9 mouse cellular contexts compared by ENCODE assay signal in genomic region chr17:28637711-28638690, GRCm38 (mm10). TPM values are rescaled to one million over a fixed set of nuclear protein-coding genes. Genes with fewer than 3 reads are reported as not detected.
DNase-seq lines count a peak whose midpoint lies in the region; ATAC-seq lines count a peak whose summit lies in the region.
"Had no signal": no experiment of that assay in that cellular context is flagged by ENCODE, and none has a peak within 500 bp of the region (broad histone marks: within the 10 kb centered on the region; RNA-seq: fewer than 3 reads in every experiment).

No protein-coding gene starts in this region.

- no peak for ATAC-seq in kidney, embryonic 14.5 days (ENCODE audit: low FRiP score, low TSS enrichment)
- no peak for ATAC-seq in embryonic facial prominence, embryonic 15.5 days (ENCODE audit: insufficient number of reproducible peaks, low FRiP score, low TSS enrichment, low read depth)
- ATAC-seq in erythroblast, adult 5-6 weeks (replicated peaks; ENCODE audit: low FRiP score, poor library complexity, severe bottlenecking), result no peak

- H3K9ac ChIP-seq in kidney, embryonic 14.5 days (ENCODE audit: low read depth, low read length), result no peak overlapping the region
- H3K9ac ChIP-seq in embryonic facial prominence, embryonic 15.5 days, result no peak overlapping the region

- H3K4me1 ChIP-seq in kidney, embryonic 14.5 days (ENCODE audit: control insufficient read depth, insufficient read depth, low read length), result no peaks in the 10 kb centered on the region
- peaks cover 9% of the 10 kb centered on the region; the same call in 1 of the 2 replicates for H3K4me1 ChIP-seq in embryonic facial prominence, embryonic 15.5 days

- intact Hi-C loops in left cerebral cortex, postnatal 4 days (cut with DNase I), result no loop called here

- peak; percentile 28 to 36 for DNase-seq in kidney, adult 8-10 months
- DNase-seq in adrenal gland, postnatal 10 days, result peak; percentile 51
- DNase-seq in left cerebral cortex, postnatal 4 days, result peak; percentile 36
- no peak for DNase-seq in cerebellum, adult 9-10 months
- DNase-seq: thymus, adult 2 months had no signal

- H3K27me3 ChIP-seq in kidney, embryonic 14.5 days (ENCODE audit: control insufficient read depth, insufficient read depth, low read length), result no peaks in the 10 kb centered on the region
- no peaks in the 10 kb centered on the region for H3K27me3 ChIP-seq in embryonic facial prominence, embryonic 15.5 days

- H3K27ac ChIP-seq in kidney, embryonic 14.5 days (ENCODE audit: low read depth, low read length), result no peak overlapping the region
- peak overlapping the region; percentile 58; the same call in 1 of the 2 replicates for H3K27ac ChIP-seq in embryonic facial prominence, embryonic 15.5 days (replicated peaks)

- H3K4me3 ChIP-seq in kidney, embryonic 14.5 days (ENCODE audit: low read length), result no peak overlapping the region
- no peak overlapping the region for H3K4me3 ChIP-seq in embryonic facial prominence, embryonic 15.5 days (replicated peaks)
- H3K4me3 ChIP-seq: myocyte had no signal

- no peaks in the 10 kb centered on the region for H3K36me3 ChIP-seq in kidney, embryonic 14.5 days (ENCODE audit: control insufficient read depth, insufficient read depth, low read length)
- H3K36me3 ChIP-seq in embryonic facial prominence, embryonic 15.5 days, result no peaks in the 10 kb centered on the region

- no peak overlapping the region for H3K4me2 ChIP-seq in kidney, embryonic 14.5 days (replicated peaks; ENCODE audit: low read depth, low read length)
- no peak overlapping the region for H3K4me2 ChIP-seq in embryonic facial prominence, embryonic 15.5 days (replicated peaks)

- WGBS in kidney, embryonic 14.5 days, result 86% methylated on average over 7 of the region's 7 CpGs
- 76% methylated on average over 7 of the region's 7 CpGs for WGBS in embryonic facial prominence, embryonic 15.5 days

- H3K9me3 ChIP-seq in kidney, embryonic 14.5 days (ENCODE audit: control insufficient read depth, low read length), result no peaks in the 10 kb centered on the region
- no peaks in the 10 kb centered on the region for H3K9me3 ChIP-seq in embryonic facial prominence, embryonic 15.5 days (replicated peaks)

RNA-seq across cellular contexts. Expression of gene Srpk1, which starts 15.5 kb away (rescaled TPM):
- polyA plus RNA-seq in kidney, embryonic 14.5 days (2014; fragmentation: Nextera tagmentation; extraction: Ambion mirVana), result 134 and 140 TPM in 2 replicates
- 10 to 100 TPM; 53.2 to 62.8 TPM for total RNA-seq in adrenal gland, postnatal 10 days (2021)
- polyA plus RNA-seq in embryonic facial prominence, embryonic 15.5 days (2015; fragmentation: Nextera tagmentation; extraction: Ambion mirVana), result 87.9 and 93.9 TPM in 2 replicates
- total RNA-seq in left cerebral cortex, postnatal 4 days (2021), result 100 to 1,000 TPM; 127 to 133 TPM
- total RNA-seq in erythroblast, adult 5-6 weeks (2015; ENCODE audit: low replicate concordance), result 13.6 and 43.2 TPM in 2 replicates
- total RNA-seq in erythroblast, adult 5-6 weeks (2017; ENCODE audit: low replicate concordance), result 22.6 and 43.2 TPM in 2 replicates

RNA-seq across cellular contexts. Expression of gene Slc26a8, which starts 52.0 kb away (rescaled TPM):
- 0.69 and 1.3 TPM in 2 replicates for polyA plus RNA-seq in kidney, embryonic 14.5 days (2014; fragmentation: Nextera tagmentation; extraction: Ambion mirVana)
- 1 to 10 TPM; 1.4 to 4.7 TPM for total RNA-seq in adrenal gland, postnatal 10 days (2021)
- polyA plus RNA-seq in embryonic facial prominence, embryonic 15.5 days (2015; fragmentation: Nextera tagmentation; extraction: Ambion mirVana), result 0.35 and 0.80 TPM in 2 replicates
- total RNA-seq in left cerebral cortex, postnatal 4 days (2021), result 10 to 100 TPM in 1 of 2 experiments, 1 to 10 TPM in 1; 6.2 to 10.4 TPM
- total RNA-seq in erythroblast, adult 5-6 weeks (2015; ENCODE audit: low replicate concordance), result 2.9 and 3.7 TPM in 2 replicates
- 3.5 TPM in 1 of 2 replicates, not detected in the other for total RNA-seq in erythroblast, adult 5-6 weeks (2017; ENCODE audit: low replicate concordance)
- polyA plus RNA-seq: myocyte had no signal

RNA-seq across cellular contexts. Expression of gene Mapk14, which starts 53.1 kb away (rescaled TPM):
- polyA plus RNA-seq in kidney, embryonic 14.5 days (2014; fragmentation: Nextera tagmentation; extraction: Ambion mirVana), result 36.4 and 61.6 TPM in 2 replicates
- total RNA-seq in adrenal gland, postnatal 10 days (2021), result 10 to 100 TPM; 63.6 to 74.4 TPM
- polyA plus RNA-seq in embryonic facial prominence, embryonic 15.5 days (2015; fragmentation: Nextera tagmentation; extraction: Ambion mirVana), result 46.7 and 48.1 TPM in 2 replicates
- total RNA-seq in left cerebral cortex, postnatal 4 days (2021), result 10 to 100 TPM; 46.5 to 53.2 TPM
- total RNA-seq in erythroblast, adult 5-6 weeks (2015; ENCODE audit: low replicate concordance), result 31.5 and 44.7 TPM in 2 replicates
- total RNA-seq in erythroblast, adult 5-6 weeks (2017; ENCODE audit: low replicate concordance), result 20.5 and 29.3 TPM in 2 replicates
